Mouse (Mus musculus): Measurements from ENCODE around the gene Gm10272.
"Not testable (repeated sequence)": the region's sequence is repeated elsewhere in the genome, so short reads cannot be mapped to it uniquely, and the experiment has no call there.

The Gm10272 gene

GRCm38 (mm10) chr10:77706326-77706725 is at the start of gene Gm10272:
Gene Gm10272, plus strand, starts transcription at chr10:77706626.
- DNase-seq (ENCODE audit: low read depth, low spot score): no peak

- DNase-seq (ENCODE audit: low read depth, low spot score): no peak
Observed at GRCm38 (mm10) chr10:77658286-77658994, 48.0 kb upstream of the Gm10272 start.

GRCm38 (mm10) chr10:77663949-77664665 is 42.3 kb upstream of the Gm10272 start:
- DNase-seq (ENCODE audit: low read depth, low spot score): no peak

GRCm38 (mm10) chr10:77666342-77666741 is 40.1 kb upstream of the Gm10272 start:
- no peak for DNase-seq (ENCODE audit: low read depth, low spot score)

GRCm38 (mm10) chr10:77667402-77667801 is 39.0 kb upstream of the Gm10272 start:
- DNase-seq (ENCODE audit: low read depth, low spot score): peak; percentile 40

GRCm38 (mm10) chr10:77670710-77671109 is 35.7 kb upstream of the Gm10272 start:
- DNase-seq (ENCODE audit: low read depth, low spot score): no peak

GRCm38 (mm10) chr10:77671519-77671918 is 34.9 kb upstream of the Gm10272 start:
- no peak for DNase-seq (ENCODE audit: low read depth, low spot score)

- DNase-seq (ENCODE audit: low read depth, low spot score): no peak
Observed at GRCm38 (mm10) chr10:77673765-77674164, 32.7 kb upstream of the Gm10272 start.

GRCm38 (mm10) chr10:77677562-77677961 is 28.9 kb upstream of the Gm10272 start:
- no peak for DNase-seq (ENCODE audit: low read depth, low spot score)

GRCm38 (mm10) chr10:77682994-77683393 is 23.4 kb upstream of the Gm10272 start:
- DNase-seq (ENCODE audit: low read depth, low spot score): peak; percentile 11

GRCm38 (mm10) chr10:77684181-77684580 is 22.2 kb upstream of the Gm10272 start:
- DNase-seq (ENCODE audit: low read depth, low spot score): no peak

- DNase-seq (ENCODE audit: low read depth, low spot score): no peak
Observed at GRCm38 (mm10) chr10:77685895-77686664, 20.3 kb upstream of the Gm10272 start, which contains the start of gene Tspear. Gene Tspear, plus strand, starts transcription at chr10:77686569.

GRCm38 (mm10) chr10:77687021-77687420 is 19.4 kb upstream of the Gm10272 start:
- DNase-seq (ENCODE audit: low read depth, low spot score): no peak

GRCm38 (mm10) chr10:77690356-77690807 is 16.0 kb upstream of the Gm10272 start, which contains the start of gene Gm19402:
Gene Gm19402, minus strand, starts transcription at chr10:77690757.
- DNase-seq (ENCODE audit: low read depth, low spot score): not testable (repeated sequence)

GRCm38 (mm10) chr10:77697133-77697532 is 9.3 kb upstream of the Gm10272 start, which contains the start of gene Gm9508:
Gene Gm9508, minus strand, starts transcription at chr10:77697233.
- no peak for DNase-seq (ENCODE audit: low read depth, low spot score)

GRCm38 (mm10) chr10:77709831-77710230 is 3.4 kb downstream of the Gm10272 start:
- no peak for DNase-seq (ENCODE audit: low read depth, low spot score)

- DNase-seq (ENCODE audit: low read depth, low spot score): not testable (repeated sequence)
Observed at GRCm38 (mm10) chr10:77711157-77711556, 4.7 kb downstream of the Gm10272 start, which contains the start of gene Gm10024. Gene Gm10024, plus strand, starts transcription at chr10:77711457.

- no peak for DNase-seq (ENCODE audit: low read depth, low spot score)
Observed at GRCm38 (mm10) chr10:77713734-77714133, 7.3 kb downstream of the Gm10272 start.

- no peak for DNase-seq (ENCODE audit: low read depth, low spot score)
Observed at GRCm38 (mm10) chr10:77715507-77715906, 9.1 kb downstream of the Gm10272 start, which contains the start of gene Gm10142. Gene Gm10142, plus strand, starts transcription at chr10:77715807.

- not testable (repeated sequence) for DNase-seq (ENCODE audit: low read depth, low spot score)
Observed at GRCm38 (mm10) chr10:77720299-77720698, 13.9 kb downstream of the Gm10272 start, which contains the start of gene Krtap12-1. Gene Krtap12-1, plus strand, starts transcription at chr10:77720599.

- no peak for DNase-seq (ENCODE audit: low read depth, low spot score)
Observed at GRCm38 (mm10) chr10:77724855-77725254, 18.4 kb downstream of the Gm10272 start.

GRCm38 (mm10) chr10:77726186-77726585 is 19.8 kb downstream of the Gm10272 start, which contains the start of gene Gm10100:
Gene Gm10100, plus strand, starts transcription at chr10:77726486.
- no peak for DNase-seq (ENCODE audit: low read depth, low spot score)

Data from telencephalon, adult 2 months (tissue).